Mouse (Mus musculus) myocyte (in vitro differentiated cells): ENCODE data around the gene Cmtm2b. TPM values are rescaled to one million over a fixed set of nuclear protein-coding genes. Genes with fewer than 3 reads are reported as not detected.
"Not testable (repeated sequence)": the region's sequence is repeated elsewhere in the genome, so short reads cannot be mapped to it uniquely, and the experiment has no call there.

Experiments
- H3K27me3 ChIP-seq: one replicate; pipeline ENCODE4 v1.6.1; 2011; ENCODE audit not compliant: control insufficient read depth, insufficient read depth, insufficient read length
- H3K36me3 ChIP-seq: one replicate; pipeline ENCODE4 v1.6.1; 2011; ENCODE audit not compliant: control insufficient read depth, insufficient read depth
- H3K4me2 ChIP-seq: one replicate; pipeline ENCODE4 v1.6.1; 2011; ENCODE audit warnings: low read depth, control low read depth
- H3K4me3 ChIP-seq: one replicate; pipeline ENCODE4 v1.5.1; 2011; ENCODE audit warnings: mild to moderate bottlenecking, control low read depth, moderate library complexity
- H3K79me2 ChIP-seq: one replicate; pipeline ENCODE4 v1.6.1; 2011; ENCODE audit not compliant: control insufficient read depth, insufficient read depth
- H3ac ChIP-seq: one replicate; pipeline ENCODE4 v1.6.1; 2011; ENCODE audit not compliant: control insufficient read depth, insufficient read length
- CEBPB ChIP-seq: IDR thresholded peaks from 2 replicates; pipeline ENCODE4 v1.6.1; 2011; ENCODE audit warnings: mild to moderate bottlenecking, moderate library complexity; ENCODE audit not compliant: poor library complexity, insufficient read depth, severe bottlenecking
- E2F4 ChIP-seq: IDR thresholded peaks from one replicate; pipeline ENCODE4 v1.6.1; 2011; ENCODE audit warnings: mild to moderate bottlenecking, control low read depth, moderate library complexity; ENCODE audit not compliant: insufficient read depth
- MAX ChIP-seq: IDR thresholded peaks from one replicate; pipeline ENCODE4 v1.6.1; 2011; ENCODE audit warnings: low read depth, mild to moderate bottlenecking, control low read depth
- MYOD1 ChIP-seq, 3 experiments: IDR thresholded peaks; one replicate each; pipeline ENCODE4 v1.6.1; 2011; ENCODE audit warnings: control low read depth in 2 of 3, low read depth in 2 of 3, mild to moderate bottlenecking in 2 of 3, moderate library complexity in 1 of 3; ENCODE audit not compliant: insufficient read length in 2 of 3, control insufficient read depth in 1 of 3
- MYOG ChIP-seq, 3 experiments: IDR thresholded peaks; one replicate each; pipeline ENCODE4 v1.6.1; 2011; ENCODE audit warnings: control low read depth in 2 of 3, low read depth in 2 of 3, mild to moderate bottlenecking in 2 of 3; ENCODE audit not compliant: insufficient read length in 2 of 3, control insufficient read depth in 1 of 3, insufficient read depth in 1 of 3
- POLR2A ChIP-seq: IDR thresholded peaks from one replicate; pipeline ENCODE4 v1.6.1; 2011; ENCODE audit warnings: low read depth, mild to moderate bottlenecking, control low read depth, moderate library complexity; ENCODE audit not compliant: insufficient read length
- POLR2AphosphoS2 ChIP-seq: IDR thresholded peaks from one replicate; pipeline ENCODE4 v1.6.1; 2011; ENCODE audit warnings: low read depth, control low read depth; ENCODE audit not compliant: insufficient read length
- REST ChIP-seq: IDR thresholded peaks from one replicate; pipeline ENCODE4 v1.6.1; 2011; ENCODE audit warnings: mild to moderate bottlenecking, control low read depth, moderate library complexity; ENCODE audit not compliant: insufficient read depth, insufficient read length
- SRF ChIP-seq: IDR thresholded peaks from one replicate; pipeline ENCODE4 v1.6.1; 2011; ENCODE audit warnings: low read depth; ENCODE audit not compliant: control insufficient read depth, insufficient read length
- TCF12 ChIP-seq: IDR thresholded peaks from one replicate; pipeline ENCODE4 v1.6.1; 2011; ENCODE audit warnings: mild to moderate bottlenecking, control low read depth; ENCODE audit not compliant: poor library complexity, insufficient read depth, severe bottlenecking
- TCF3 ChIP-seq: IDR thresholded peaks from one replicate; pipeline ENCODE4 v1.6.1; 2011; ENCODE audit warnings: low read depth, control low read depth; ENCODE audit not compliant: insufficient read length
- USF1 ChIP-seq: IDR thresholded peaks from one replicate; pipeline ENCODE4 v1.6.1; 2011; ENCODE audit warnings: low read depth, mild to moderate bottlenecking, control low read depth, moderate library complexity
- polyA plus RNA-seq: library from polyadenylated mRNA; unstranded; fragments of >200 nt; fragmentation: generic; extraction: Trizol; gene quantifications from one replicate; pipeline ENCODE4 v1.2.1, GENCODE M21; 2012; ENCODE audit warnings: missing spikeins

Gene Cmtm2b
- polyA plus RNA-seq, result not detected

GRCm38 (mm10) chr8:104321930-104322329 is at the start of gene Cmtm2b:
Gene Cmtm2b (plus strand): TSS chr8:104322230.
- not testable (repeated sequence) for H3K27me3 ChIP-seq, H3K79me2 ChIP-seq, H3K4me3 ChIP-seq, H3ac ChIP-seq, H3K4me2 ChIP-seq, H3K36me3 ChIP-seq

GRCm38 (mm10) chr8:104293081-104293480 is 28.9 kb upstream of the Cmtm2b start, which contains the start of gene Cmtm2a:
Gene Cmtm2a (minus strand): TSS chr8:104293181.
- not testable (repeated sequence) for H3K4me3 ChIP-seq, H3K4me2 ChIP-seq, H3ac ChIP-seq, H3K79me2 ChIP-seq, H3K36me3 ChIP-seq, H3K27me3 ChIP-seq

GRCm38 (mm10) chr8:104294396-104294795 is 27.6 kb upstream of the Cmtm2b start:
- TF ChIP-seq USF1 (no peak), REST (no peak), MAX (no peak), POLR2A (no peak), SRF (no peak), MYOD1 (IDR thresholded peaks at IDR 0.05; ENCODE audit: control insufficient read depth in 1 of 3, insufficient read length in 2 of 3, low read depth in 2 of 3) (no peak), CEBPB (no peak), TCF3 (no peak), POLR2AphosphoS2 (no peak), MYOG (IDR thresholded peaks at IDR 0.05; ENCODE audit: control insufficient read depth in 1 of 3, insufficient read depth in 1 of 3, insufficient read length in 2 of 3, low read depth in 2 of 3) (no peak), E2F4 (no peak), TCF12 (no peak)
- no peaks in the 10 kb centered on the region for H3K36me3 ChIP-seq
- H3ac ChIP-seq, result no peak overlapping the region
- no peaks in the 10 kb centered on the region for H3K27me3 ChIP-seq
- no peaks in the 10 kb centered on the region for H3K79me2 ChIP-seq
- H3K4me2 ChIP-seq, result no peak overlapping the region
- no peak overlapping the region for H3K4me3 ChIP-seq

- H3ac ChIP-seq, H3K27me3 ChIP-seq, H3K79me2 ChIP-seq, H3K4me3 ChIP-seq, H3K4me2 ChIP-seq, H3K36me3 ChIP-seq: not testable (repeated sequence)
Measured at GRCm38 (mm10) chr8:104301577-104301976, 20.5 kb upstream of the Cmtm2b start.

GRCm38 (mm10) chr8:104302536-104302935 is 19.5 kb upstream of the Cmtm2b start:
- not testable (repeated sequence) for H3ac ChIP-seq, H3K36me3 ChIP-seq, H3K4me2 ChIP-seq, H3K27me3 ChIP-seq, H3K4me3 ChIP-seq, H3K79me2 ChIP-seq

- Histone ChIP-seq H3K27me3 (peaks cover 9% of the 10 kb centered on the region), H3K4me2 (no peak overlapping the region), H3K36me3 (no peaks in the 10 kb centered on the region), H3K79me2 (no peaks in the 10 kb centered on the region), H3K4me3 (no peak overlapping the region), H3ac (no peak overlapping the region)
- TF ChIP-seq SRF (no peak), TCF12 (no peak), REST (no peak), MYOD1 (IDR thresholded peaks at IDR 0.05; ENCODE audit: control insufficient read depth in 1 of 3, insufficient read length in 2 of 3, low read depth in 2 of 3) (no peak), CEBPB (no peak), USF1 (no peak), POLR2A (no peak), TCF3 (no peak), MAX (no peak), POLR2AphosphoS2 (no peak), MYOG (IDR thresholded peaks at IDR 0.05; ENCODE audit: control insufficient read depth in 1 of 3, insufficient read depth in 1 of 3, insufficient read length in 2 of 3, low read depth in 2 of 3) (no peak), E2F4 (no peak)
Measured at GRCm38 (mm10) chr8:104304962-104305361, 17.1 kb upstream of the Cmtm2b start.

- not testable (repeated sequence) for H3K4me2 ChIP-seq, H3ac ChIP-seq, H3K4me3 ChIP-seq, H3K79me2 ChIP-seq, H3K36me3 ChIP-seq
- peaks cover 17% of the 10 kb centered on the region for H3K27me3 ChIP-seq
Measured at GRCm38 (mm10) chr8:104308341-104308740, 13.7 kb upstream of the Cmtm2b start.

GRCm38 (mm10) chr8:104309441-104310155 is 12.4 kb upstream of the Cmtm2b start, which contains the start of the genes Gm45711 and Cmtm1:
Gene Gm45711 (minus strand): TSS chr8:104310081.
Gene Cmtm1 (minus strand): TSS chr8:104310145.
- not testable (repeated sequence) for H3K4me3 ChIP-seq, H3K36me3 ChIP-seq, H3K4me2 ChIP-seq, H3K79me2 ChIP-seq, H3ac ChIP-seq
- peaks cover 17% of the 10 kb centered on the region for H3K27me3 ChIP-seq

- peaks cover 17% of the 10 kb centered on the region for H3K27me3 ChIP-seq
- H3K4me2 ChIP-seq, H3ac ChIP-seq, H3K4me3 ChIP-seq, H3K79me2 ChIP-seq, H3K36me3 ChIP-seq: not testable (repeated sequence)
Measured at GRCm38 (mm10) chr8:104312023-104312422, 10.0 kb upstream of the Cmtm2b start.
